Mouse (Mus musculus): ENCODE data around the gene Rnf128.

DNA sequence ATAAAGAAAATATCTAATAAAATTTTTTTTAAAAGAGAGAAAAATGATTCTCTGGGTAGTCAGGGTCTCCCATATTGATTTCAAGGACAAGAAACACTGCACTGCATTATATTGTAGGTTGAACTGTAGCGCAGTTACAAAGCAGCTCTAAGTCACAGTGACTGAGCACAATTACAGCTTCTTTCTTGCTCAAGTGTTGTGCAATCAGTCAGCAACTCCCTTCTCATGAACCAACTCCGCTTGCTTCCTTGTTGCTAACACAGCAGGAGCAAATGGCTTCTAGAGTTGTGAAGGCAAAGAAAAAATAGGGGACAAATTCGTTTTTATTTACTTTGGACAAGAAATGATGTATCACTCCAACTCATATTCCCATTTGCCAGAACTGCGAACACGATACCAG, 12.7 kb upstream of the Rnf128 start:
- TF ChIP-seq POLR2A (IDR thresholded peaks at IDR 0.05; ENCODE audit: borderline replicate concordance, extremely low read depth, low read depth, low read length), result no peak
- no peak for TF ChIP-seq CTCF (IDR thresholded peaks at IDR 0.05; ENCODE audit: insufficient read depth, low read length)

All from lung, adult 2 months (tissue).